Comparison of ENCODE assay signal across 8 mouse cellular contexts in genomic region chr11:120339978-120340513, GRCm38 (mm10). TPM values are rescaled to one million over a fixed set of nuclear protein-coding genes. Genes with fewer than 3 reads are reported as not detected.
DNase-seq lines count a peak whose midpoint lies in the region; ATAC-seq lines count a peak whose summit lies in the region.
"Had no signal": no experiment of that assay in that cellular context is flagged by ENCODE, and none has a peak within 500 bp of the region (broad histone marks: within the 10 kb centered on the region; RNA-seq: fewer than 3 reads in every experiment).

No protein-coding gene starts in this region.

- H3K4me1 ChIP-seq in neural tube, embryonic 15.5 days = peaks cover 16% of the 10 kb centered on the region
- peaks cover 6% of the 10 kb centered on the region; the same call in 1 of the 2 replicates for H3K4me1 ChIP-seq in liver, embryonic 11.5 days (replicated peaks; ENCODE audit: control insufficient read depth, insufficient read depth, low read length)

- no peak overlapping the region for H3K4me3 ChIP-seq in neural tube, embryonic 15.5 days (replicated peaks)
- no peak overlapping the region for H3K4me3 ChIP-seq in liver, embryonic 11.5 days (ENCODE audit: low read depth, low read length)
- H3K4me3 ChIP-seq: hindbrain, embryonic 10.5 days had no signal

- no peak overlapping the region for H3K4me2 ChIP-seq in neural tube, embryonic 15.5 days
- H3K4me2 ChIP-seq in liver, embryonic 11.5 days = peak overlapping the region; percentile 23

- H3K9me3 ChIP-seq in neural tube, embryonic 15.5 days (replicated peaks) = no peaks in the 10 kb centered on the region
- no peaks in the 10 kb centered on the region for H3K9me3 ChIP-seq in liver, embryonic 11.5 days (ENCODE audit: control insufficient read depth, low read length)

- H3K27ac ChIP-seq in neural tube, embryonic 15.5 days (replicated peaks) = no peak overlapping the region
- H3K27ac ChIP-seq in liver, embryonic 11.5 days (ENCODE audit: low read depth, low read length) = 0 out of 2 replicates have a peak overlapping the region, but pooled peaks have one; percentile 11
- H3K27ac ChIP-seq: hindbrain, embryonic 10.5 days had no signal

- peaks cover 2% of the 10 kb centered on the region for H3K36me3 ChIP-seq in neural tube, embryonic 15.5 days
- peaks cover 1% of the 10 kb centered on the region for H3K36me3 ChIP-seq in liver, embryonic 11.5 days (ENCODE audit: control insufficient read depth, insufficient read depth, low read length)

- no peak overlapping the region for H3K9ac ChIP-seq in neural tube, embryonic 15.5 days (replicated peaks)
- H3K9ac ChIP-seq in liver, embryonic 11.5 days (ENCODE audit: low read depth, low read length) = no peak overlapping the region

- 91% methylated on average over 10 of the region's 10 CpGs for WGBS in neural tube, embryonic 15.5 days
- 51% methylated on average over 10 of the region's 10 CpGs for WGBS in liver, embryonic 11.5 days

- H3K27me3 ChIP-seq in neural tube, embryonic 15.5 days (replicated peaks) = no peaks in the 10 kb centered on the region
- no peaks in the 10 kb centered on the region for H3K27me3 ChIP-seq in liver, embryonic 11.5 days (replicated peaks; ENCODE audit: control insufficient read depth, insufficient read depth, low read length)

- peak; percentile 11 for DNase-seq in neural tube, embryonic 10.5 days (ENCODE audit: extremely low spot score, low spot score)
- DNase-seq in kidney, adult 18-20 months = peak; percentile 75
- DNase-seq in liver, embryonic 11.5 days (ENCODE audit: low spot score) = peak; percentile 36
- DNase-seq in testis, postnatal 10 days (ENCODE audit: low spot score) = no peak
- no peak for DNase-seq in natural killer cell, adult 2 months (ENCODE audit: low spot score in 2 of 2)
- DNase-seq in cerebellum, postnatal 10 days = no peak

- no peak for ATAC-seq in neural tube, embryonic 15.5 days (ENCODE audit: low FRiP score)
- peak; percentile 58; the same call in 1 of the 2 replicates for ATAC-seq in liver, embryonic 11.5 days (replicated peaks; ENCODE audit: low FRiP score)

RNA-seq across cellular contexts. Expression of gene Actg1, which starts 8.3 kb away (rescaled TPM):
- polyA plus RNA-seq in neural tube, embryonic 15.5 days (2015; fragmentation: Nextera tagmentation; extraction: Ambion mirVana) = 3,602 and 3,776 TPM in 2 replicates
- polyA plus RNA-seq in liver, embryonic 11.5 days (2014; fragmentation: Nextera tagmentation; extraction: Ambion mirVana) = 1,592 and 1,704 TPM in 2 replicates

RNA-seq across cellular contexts. Expression of gene Fscn2, which starts 21.3 kb away (rescaled TPM):
- polyA plus RNA-seq in neural tube, embryonic 15.5 days (2015; fragmentation: Nextera tagmentation; extraction: Ambion mirVana) = 0.64 and 1.4 TPM in 2 replicates
- 0.29 TPM in 1 of 2 replicates, not detected in the other for polyA plus RNA-seq in liver, embryonic 11.5 days (2014; fragmentation: Nextera tagmentation; extraction: Ambion mirVana)

RNA-seq across cellular contexts. Expression of gene Faap100, which starts 38.5 kb away (rescaled TPM):
- 71.6 and 81.5 TPM in 2 replicates for polyA plus RNA-seq in neural tube, embryonic 15.5 days (2015; fragmentation: Nextera tagmentation; extraction: Ambion mirVana)
- polyA plus RNA-seq in liver, embryonic 11.5 days (2014; fragmentation: Nextera tagmentation; extraction: Ambion mirVana) = 22.8 and 23.2 TPM in 2 replicates

Comparison
In these comparisons a context has a peak if more than half of its experiments do, and no peak if none do; other contexts are left out.
1. DNase-seq: peak in neural tube, embryonic 10.5 days (single experiment), kidney, adult 18-20 months (single experiment) and liver, embryonic 11.5 days (single experiment); none in testis, postnatal 10 days (single experiment), natural killer cell, adult 2 months (0 of 2) and cerebellum, postnatal 10 days (0 of 2).